Mouse (Mus musculus) kidney, embryonic 16.5 days (tissue): ENCODE measurements around the gene C1s1. TPM values are rescaled to one million over a fixed set of nuclear protein-coding genes. Genes with fewer than 3 reads are reported as not detected.
"Not testable (repeated sequence)": the region's sequence is repeated elsewhere in the genome, so short reads cannot be mapped to it uniquely, and the experiment has no call there.

Experiments
- ATAC-seq: fragments of 200-750 bp; cut with Nextera tagmentation; 2 replicates; pipeline ENCODE4 v1.8.0; 2017; ENCODE audit warnings: moderate TSS enrichment; ENCODE audit not compliant: low FRiP score, low TSS enrichment
- H3K27ac ChIP-seq: fragments of 300-500 bp; sonication (generic); 2 replicates; pipeline ENCODE4 v1.5.1; 2014; ENCODE audit warnings: low read length
- H3K27me3 ChIP-seq: fragments of 300-500 bp; sonication (generic); 2 replicates; pipeline ENCODE4 v1.6.1; 2014; ENCODE audit warnings: low read length, control low read depth, mixed read lengths; ENCODE audit not compliant: insufficient read depth
- H3K36me3 ChIP-seq: fragments of 300-500 bp; sonication (generic); 2 replicates; pipeline ENCODE4 v1.6.1; 2014; ENCODE audit warnings: low read length, control low read depth, mixed read lengths; ENCODE audit not compliant: insufficient read depth
- H3K4me1 ChIP-seq: fragments of 300-500 bp; sonication (generic); 2 replicates; pipeline ENCODE4 v1.6.1; 2014; ENCODE audit warnings: low read length, control low read depth, mixed read lengths; ENCODE audit not compliant: insufficient read depth
- H3K4me2 ChIP-seq: fragments of 300-500 bp; sonication (generic); replicated peaks from 2 replicates; pipeline ENCODE4 v1.6.1; 2014; ENCODE audit warnings: low read depth, low read length
- H3K4me3 ChIP-seq: fragments of 300-500 bp; sonication (generic); 2 replicates; pipeline ENCODE4 v1.5.1; 2014; ENCODE audit warnings: mild to moderate bottlenecking, low read length
- H3K9ac ChIP-seq: fragments of 300-500 bp; sonication (generic); replicated peaks from 2 replicates; pipeline ENCODE4 v1.6.1; 2014; ENCODE audit warnings: low read length
- H3K9me3 ChIP-seq: fragments of 300-500 bp; sonication (generic); 2 replicates; pipeline ENCODE4 v1.6.1; 2016; ENCODE audit warnings: low read length, control low read depth
- WGBS: fragments of 180-500 bp; shearing (Covaris S2); extraction: QIAGEN DNeasy Blood & Tissue Kit; methylation state at CpG from one replicate; pipeline ENCODE4 v1.1.7; 2014; 5-methylcytosine and 5-hydroxymethylcytosine counted together
- polyA plus RNA-seq: library from polyadenylated mRNA; unstranded; fragments of >200 nt; fragmentation: Nextera tagmentation; extraction: Ambion mirVana; gene quantifications from 2 replicates; pipeline ENCODE4 v1.2.1, GENCODE M21; 2015

The C1s1 gene
- polyA plus RNA-seq, 1 experiment from 2014 or later, result 29.0 TPM

DNA sequence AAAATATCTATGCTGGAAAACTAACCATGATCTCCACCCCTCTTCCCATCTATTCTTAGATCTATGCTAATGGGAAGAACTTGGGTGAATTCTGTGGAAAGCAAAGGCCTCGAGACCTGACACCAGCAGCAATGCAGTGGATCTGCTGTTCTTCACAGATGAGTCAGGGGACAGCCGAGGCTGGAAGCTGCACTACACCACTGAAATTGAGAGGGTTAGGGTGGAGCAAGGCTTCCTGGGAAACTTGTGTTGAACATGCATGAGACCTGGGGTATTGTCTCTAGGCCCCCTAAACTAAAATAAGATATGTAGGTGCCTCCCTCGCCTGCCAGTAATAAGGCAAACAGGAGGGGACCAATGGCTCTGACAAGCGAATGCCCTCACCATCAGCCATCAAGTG, 19.0 kb upstream of the C1s1 start:
- not testable (repeated sequence) for H3K27ac ChIP-seq, H3K36me3 ChIP-seq, H3K9me3 ChIP-seq, H3K4me3 ChIP-seq, ATAC-seq, H3K4me2 ChIP-seq, H3K27me3 ChIP-seq, H3K9ac ChIP-seq, H3K4me1 ChIP-seq
- WGBS, result 89% methylated on average over 4 of the region's 4 CpGs

DNA sequence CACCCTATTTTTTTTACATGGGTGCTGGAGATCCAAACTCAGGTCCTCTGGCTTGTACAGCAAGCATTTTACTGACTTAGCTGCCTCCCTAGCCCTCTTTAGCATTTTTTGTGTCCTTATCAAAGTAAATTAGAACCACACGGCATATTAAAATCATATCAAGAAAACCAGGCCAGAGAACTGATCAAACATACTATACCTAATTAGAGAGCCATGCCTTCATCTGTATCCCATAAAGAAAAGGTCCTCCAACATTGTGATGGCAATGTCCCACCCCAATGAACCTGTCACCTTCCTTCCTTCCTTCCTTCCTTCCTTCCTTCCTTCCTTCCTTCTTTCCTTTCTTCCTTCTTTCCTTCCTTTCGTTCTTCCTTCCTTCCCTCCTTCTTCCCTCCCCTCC, 13.8 kb upstream of the C1s1 start:
- H3K27me3 ChIP-seq, H3K4me1 ChIP-seq, ATAC-seq, H3K27ac ChIP-seq, H3K9me3 ChIP-seq, H3K36me3 ChIP-seq, H3K9ac ChIP-seq, H3K4me2 ChIP-seq, H3K4me3 ChIP-seq: not testable (repeated sequence)
- WGBS, result 89% methylated on average over 2 of the region's 2 CpGs

DNA sequence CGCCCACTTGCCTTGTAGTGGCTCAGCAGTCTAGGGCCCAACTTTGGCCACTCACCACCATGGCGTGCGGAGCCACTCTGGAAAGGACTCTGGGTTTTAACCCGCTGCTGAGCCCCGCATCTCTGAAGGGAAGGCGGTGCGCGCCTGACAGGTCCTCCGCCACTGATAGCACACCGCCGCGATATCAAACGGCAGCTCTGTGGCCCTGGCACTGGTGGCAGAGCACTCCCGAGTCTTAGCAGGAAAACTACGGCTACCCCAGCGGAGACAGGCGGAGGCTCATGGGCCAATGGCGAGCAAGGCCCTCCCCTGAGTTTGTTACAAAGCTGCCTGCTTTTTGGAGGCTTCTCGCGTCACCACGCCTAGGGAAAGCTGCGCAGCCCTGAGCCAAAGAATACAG, 10.6 kb upstream of the C1s1 start:
- Histone ChIP-seq H3K4me1 (no peaks in the 10 kb centered on the region), H3K9me3 (peaks cover 14% of the 10 kb centered on the region), H3K27ac (no peak overlapping the region), H3K9ac (no peak overlapping the region), H3K4me2 (no peak overlapping the region), H3K36me3 (no peaks in the 10 kb centered on the region), H3K4me3 (no peak overlapping the region), H3K27me3 (no peaks in the 10 kb centered on the region)
- WGBS, result 75% methylated on average over 22 of the region's 22 CpGs
- ATAC-seq, result no peak

DNA sequence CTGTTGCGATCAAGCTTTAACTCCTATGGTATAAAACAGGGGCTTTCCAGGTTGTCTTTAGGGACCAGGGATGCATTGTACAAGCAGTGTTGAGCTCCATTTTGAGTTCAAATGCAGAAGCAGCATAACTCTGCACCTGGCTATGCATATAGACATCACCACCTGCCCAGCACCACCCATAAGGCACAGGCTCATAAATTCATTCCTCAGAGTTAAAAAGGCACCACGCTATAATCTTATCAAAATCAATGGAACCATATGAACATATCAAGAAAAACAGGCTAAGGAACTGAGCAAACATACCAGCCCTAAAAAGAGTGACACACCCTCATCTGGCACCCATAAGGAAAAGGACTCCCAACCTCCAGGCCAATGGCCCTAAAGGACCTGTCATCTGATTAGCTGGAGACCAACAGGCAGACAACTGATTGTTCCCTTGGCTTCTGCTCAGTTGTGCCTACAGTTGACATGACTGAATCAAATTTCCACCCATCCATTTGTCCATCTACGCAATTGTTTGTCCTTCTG, 6.9 kb upstream of the C1s1 start:
- no peaks in the 10 kb centered on the region for H3K27me3 ChIP-seq
- peaks cover 14% of the 10 kb centered on the region for H3K9me3 ChIP-seq
- H3K4me1 ChIP-seq, result no peaks in the 10 kb centered on the region
- no peak overlapping the region for H3K4me3 ChIP-seq
- H3K27ac ChIP-seq, result no peak overlapping the region
- no peak overlapping the region for H3K4me2 ChIP-seq
- 87% methylated on average over 3 of the region's 3 CpGs for WGBS
- no peak for ATAC-seq
- no peak overlapping the region for H3K9ac ChIP-seq
- no peaks in the 10 kb centered on the region for H3K36me3 ChIP-seq

DNA sequence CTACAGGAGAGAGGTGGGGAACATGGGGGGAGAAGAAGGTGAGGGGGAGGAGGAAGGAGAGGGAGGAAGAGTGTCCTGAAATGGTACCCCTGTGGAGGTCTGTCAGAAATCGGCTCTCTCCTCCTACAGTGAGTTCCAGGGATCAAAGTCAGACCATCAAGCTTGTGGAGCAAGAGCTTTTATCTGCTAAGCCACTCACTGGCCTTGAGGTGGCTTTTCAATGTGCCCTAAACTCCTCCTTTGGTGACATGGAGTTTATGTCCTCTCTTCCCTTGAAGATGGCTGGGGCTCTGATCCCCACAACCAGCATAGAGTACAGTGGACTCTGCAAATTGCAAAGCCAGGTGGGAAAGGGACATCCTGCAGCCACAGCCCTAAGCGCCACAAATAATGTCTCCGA, 5.8 kb upstream of the C1s1 start:
- not testable (repeated sequence) for H3K4me1 ChIP-seq, H3K27me3 ChIP-seq, ATAC-seq, H3K27ac ChIP-seq, H3K4me2 ChIP-seq, H3K9ac ChIP-seq, H3K36me3 ChIP-seq, H3K4me3 ChIP-seq
- H3K9me3 ChIP-seq, result peaks cover 14% of the 10 kb centered on the region
- WGBS, result 86% methylated on average over 3 of the region's 3 CpGs

DNA sequence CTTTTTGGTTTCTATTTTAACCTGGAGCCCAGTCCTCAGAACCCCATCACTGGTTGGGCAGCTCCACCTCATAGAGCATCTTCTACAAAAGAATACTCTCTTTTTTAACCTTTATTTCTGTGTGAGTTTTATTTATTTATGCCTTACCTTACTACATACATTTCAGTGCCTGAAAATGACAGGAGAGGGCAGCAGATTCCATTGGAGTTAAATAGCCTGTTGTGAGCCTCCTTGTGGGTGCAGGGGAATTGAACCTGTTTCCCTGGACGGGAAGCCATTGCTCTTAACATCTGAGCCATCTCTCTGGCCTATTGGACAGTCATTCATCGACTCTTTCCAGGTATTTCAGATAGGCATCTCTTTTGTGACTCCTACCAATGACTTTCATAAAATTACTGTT, 3.3 kb upstream of the C1s1 start:
- H3K9ac ChIP-seq, result no peak overlapping the region
- no peak overlapping the region for H3K4me3 ChIP-seq
- H3K4me2 ChIP-seq, result no peak overlapping the region
- 84% methylated on average over 2 of the region's 2 CpGs for WGBS
- H3K27ac ChIP-seq, result no peak overlapping the region
- no peaks in the 10 kb centered on the region for H3K27me3 ChIP-seq
- H3K9me3 ChIP-seq, result 0 out of 2 replicates have a peak, but pooled peaks cover 5% of the 10 kb centered on the region
- ATAC-seq, result no peak
- no peaks in the 10 kb centered on the region for H3K4me1 ChIP-seq
- no peaks in the 10 kb centered on the region for H3K36me3 ChIP-seq

DNA sequence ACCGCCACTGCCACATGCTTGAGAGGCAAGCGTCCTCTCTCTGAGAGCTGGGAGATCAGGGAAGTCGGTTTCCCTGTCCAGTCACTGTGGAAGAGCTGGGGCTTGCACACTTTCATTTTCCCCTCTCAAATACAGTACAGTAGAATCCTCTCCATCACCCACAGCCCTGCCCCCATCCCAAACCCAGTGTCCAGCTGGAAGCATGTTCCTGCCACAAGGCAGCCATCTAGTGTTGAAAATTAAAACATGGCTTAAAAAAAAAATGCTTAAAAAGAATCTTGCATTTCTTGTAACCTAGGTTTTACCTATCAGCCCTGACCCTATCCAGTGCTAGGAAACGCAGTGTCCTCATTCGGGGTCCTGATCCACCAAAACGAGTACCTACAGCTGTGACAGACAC, 2.3 kb upstream of the C1s1 start:
- H3K27me3 ChIP-seq, result no peaks in the 10 kb centered on the region
- no peak overlapping the region for H3K4me3 ChIP-seq
- no peak overlapping the region for H3K9ac ChIP-seq
- no peaks in the 10 kb centered on the region for H3K9me3 ChIP-seq
- no peak overlapping the region for H3K27ac ChIP-seq
- no peaks in the 10 kb centered on the region for H3K36me3 ChIP-seq
- H3K4me2 ChIP-seq, result no peak overlapping the region
- no peaks in the 10 kb centered on the region for H3K4me1 ChIP-seq
- no peak for ATAC-seq
- 78% methylated on average over 5 of the region's 6 CpGs for WGBS

DNA sequence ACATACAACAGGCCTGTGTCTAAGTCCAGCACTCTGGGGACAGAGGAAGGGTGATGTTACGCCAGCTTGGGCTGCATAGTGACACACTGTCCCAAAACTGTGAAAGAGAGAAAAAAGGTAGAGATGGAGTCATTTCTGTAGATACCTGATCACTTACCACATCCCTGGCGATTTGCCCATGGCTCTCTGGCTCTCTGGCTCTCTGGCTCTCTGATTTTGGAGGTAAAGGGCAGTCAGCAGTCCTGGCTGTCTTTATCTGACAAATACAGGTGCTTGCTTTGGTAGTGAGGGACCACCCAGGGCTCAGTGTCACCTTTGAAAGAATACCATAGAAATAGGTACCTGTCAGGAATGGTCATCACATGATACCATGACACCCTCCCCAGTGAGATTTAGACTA, 983 bp downstream of the C1s1 start:
- not testable (repeated sequence) for H3K4me2 ChIP-seq, H3K27me3 ChIP-seq, H3K9ac ChIP-seq, H3K27ac ChIP-seq, H3K4me1 ChIP-seq, H3K36me3 ChIP-seq, H3K4me3 ChIP-seq, ATAC-seq, H3K9me3 ChIP-seq
- WGBS, result 84% methylated on average over 2 of the region's 2 CpGs

DNA sequence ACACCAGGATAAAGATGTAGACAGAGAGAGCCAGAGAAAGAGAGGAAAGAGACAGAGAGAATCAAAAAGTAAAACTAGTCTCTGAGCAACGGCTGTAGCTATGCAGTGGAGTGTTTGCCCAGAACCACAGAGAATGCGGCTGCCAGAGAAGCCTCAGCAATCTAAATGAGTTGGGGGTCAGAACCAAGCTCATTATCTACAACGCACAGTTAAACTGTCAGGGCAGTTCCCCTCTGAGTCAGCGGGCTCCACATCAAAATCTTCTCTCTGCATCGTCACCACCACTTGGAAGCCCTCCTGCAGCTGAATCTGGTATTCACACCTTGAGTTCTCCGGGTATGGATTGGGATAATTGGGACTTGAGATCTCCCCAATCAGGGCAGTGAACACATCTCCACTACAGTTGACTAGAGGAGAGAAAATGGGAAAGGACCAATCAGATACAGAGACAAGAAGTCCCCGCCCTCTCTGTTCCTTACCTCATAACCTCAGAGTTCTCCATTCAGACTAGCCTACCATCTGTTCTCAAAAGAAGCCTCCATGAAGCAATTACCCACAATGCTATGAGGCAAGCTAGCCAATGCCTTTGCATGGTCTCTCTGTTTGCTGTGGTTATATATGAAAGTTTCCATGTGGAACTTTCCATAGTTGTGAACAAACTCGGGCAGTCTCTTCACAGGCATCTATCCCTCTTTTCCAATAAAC, 5.9 kb downstream of the C1s1 start:
- not testable (repeated sequence) for H3K27me3 ChIP-seq, H3K27ac ChIP-seq, H3K4me1 ChIP-seq, H3K4me2 ChIP-seq, H3K4me3 ChIP-seq, H3K9ac ChIP-seq, H3K36me3 ChIP-seq, H3K9me3 ChIP-seq, ATAC-seq
- 72% methylated on average over 8 of the region's 8 CpGs for WGBS

DNA sequence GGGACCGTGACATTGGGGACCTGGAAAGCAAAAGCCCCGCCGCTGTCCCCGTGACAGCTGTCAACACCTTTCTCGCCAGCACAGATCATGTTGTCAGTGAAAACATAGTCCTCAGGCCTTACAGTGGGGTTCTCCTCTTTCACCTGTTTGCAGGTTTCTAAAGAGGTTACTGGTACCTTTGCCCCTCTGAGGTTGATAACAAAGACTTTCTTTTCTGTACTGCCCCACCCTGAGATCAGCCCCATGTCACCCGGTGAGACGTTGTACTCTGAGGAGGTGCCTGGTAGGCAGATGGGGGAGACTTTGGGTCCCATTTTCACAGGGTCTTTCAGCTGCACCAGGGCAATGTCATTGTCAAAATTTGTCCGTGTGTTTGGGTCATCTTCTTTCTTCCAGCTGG, 11.1 kb downstream of the C1s1 start:
- Histone ChIP-seq H3K36me3 (no peaks in the 10 kb centered on the region), H3K4me3 (no peak overlapping the region), H3K4me2 (no peak overlapping the region), H3K9me3 (no peaks in the 10 kb centered on the region), H3K9ac (no peak overlapping the region), H3K27me3 (no peaks in the 10 kb centered on the region), H3K4me1 (peaks cover 4% of the 10 kb centered on the region; the same call in 1 of the 2 replicates), H3K27ac (no peak overlapping the region)
- no peak for ATAC-seq
- WGBS, result 83% methylated on average over 8 of the region's 8 CpGs
